8 mouse cellular contexts compared by ENCODE assay signal in the genomic region with DNA sequence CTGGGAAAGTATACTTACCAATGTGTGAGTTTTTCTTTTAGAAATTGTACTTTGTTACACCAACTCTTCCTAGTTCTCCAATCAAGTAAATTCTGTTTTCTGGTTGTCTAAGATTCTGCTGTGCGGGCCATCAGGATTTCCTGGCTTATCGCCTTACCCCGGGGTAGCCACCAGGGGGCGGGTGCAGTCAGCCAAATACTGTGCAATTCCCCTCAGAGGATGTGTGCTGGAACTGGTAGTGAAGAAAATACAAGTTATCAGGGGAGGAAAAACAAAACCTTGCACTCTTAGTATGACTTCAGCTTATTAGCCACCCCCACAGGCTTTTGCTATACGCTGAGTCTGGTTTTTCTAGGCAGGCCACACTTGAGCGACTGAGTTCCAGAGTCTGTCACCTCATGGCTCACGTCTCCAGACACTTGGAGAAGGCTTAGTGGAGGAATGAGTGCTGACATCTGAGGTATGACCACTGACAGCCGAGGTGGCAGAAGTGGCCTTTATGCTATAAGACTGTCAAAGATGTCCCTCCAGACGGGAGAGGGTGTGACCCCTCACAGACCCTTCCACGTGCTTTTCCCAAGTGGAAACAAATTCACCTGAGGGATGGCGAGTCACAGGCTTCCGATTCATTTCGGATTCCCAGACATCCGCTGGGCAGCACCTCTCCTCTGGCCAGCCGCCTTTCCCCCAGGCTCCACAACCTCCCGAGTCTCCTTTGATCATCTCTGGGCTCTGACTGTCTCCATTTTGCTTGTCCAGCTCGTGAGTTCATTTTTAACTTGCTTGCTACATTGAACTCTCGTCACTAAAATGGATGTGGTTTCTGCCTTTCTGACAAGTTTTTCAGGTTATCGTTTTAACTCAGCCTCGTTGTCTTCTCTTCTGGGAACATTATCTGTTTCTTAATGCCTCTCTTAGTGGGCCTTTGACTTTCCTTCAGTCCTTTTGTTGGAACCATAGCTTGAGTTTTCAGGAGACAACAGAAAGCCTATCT.
DNase-seq lines count a peak whose midpoint lies in the region.

No protein-coding gene starts in this region.

- intact Hi-C loops in heart, postnatal 25 days (cut with DNase I), result loop anchor here (10.0 kb wide), 1 partner anchor 205 kb away; no protein-coding TSS in a partner anchor

- peak; percentile 90 for DNase-seq in heart, adult 11 months
- no peak for DNase-seq in heart, postnatal 25 days (ENCODE audit: low spot score)
- DNase-seq in ZHBTc4 (ENCODE audit: low read depth, low spot score), result peak; percentile 77
- DNase-seq in embryo, embryonic 9.5 days (ENCODE audit: extremely low spot score), result peak; percentile 64
- DNase-seq in heart, adult 8-10 months (ENCODE audit: low spot score), result peak; percentile 56
- peak; percentile 62 for DNase-seq in kidney, postnatal 14 days
- peak; percentile 75 for DNase-seq in lung, postnatal 10 days
- peak; percentile 70 for DNase-seq in right cerebral cortex, postnatal 4 days
